Mouse (Mus musculus) gastrocnemius, postnatal 10 days (tissue): ENCODE data around the gene BC005537. TPM values are rescaled to one million over a fixed set of nuclear protein-coding genes. Genes with fewer than 3 reads are reported as not detected.
"Not testable (repeated sequence)": the region's sequence is repeated elsewhere in the genome, so short reads cannot be mapped to it uniquely, and the experiment has no call there.

Experiments
- DNase-seq: peaks from one replicate; pipeline ENCODE4 v3.0.0; 2021; ENCODE audit warnings: mixed read lengths
- total RNA-seq, 2 experiments: library from RNA; stranded (reverse); gene quantifications; 2 replicates each; pipeline ENCODE4 v1.2.3; 2021

The BC005537 gene
- total RNA-seq, 2 experiments from 2014 or later: 61.1 to 71.3 TPM

- peak; percentile 31 for DNase-seq
These were observed 1.4 kb upstream of the BC005537 start for GRCm38 (mm10) chr13:24799925-24800673.

- DNase-seq: peak; percentile 91
These were observed 666 bp upstream of the BC005537 start for GRCm38 (mm10) chr13:24800674-24801307.

- DNase-seq: peak; percentile 18
These were observed 754 bp downstream of the BC005537 start for GRCm38 (mm10) chr13:24802131-24802691.

GRCm38 (mm10) chr13:24803196-24803595, 1.7 kb downstream of the BC005537 start:
- no peak for DNase-seq

- DNase-seq: no peak
These were observed 4.6 kb downstream of the BC005537 start for GRCm38 (mm10) chr13:24806079-24806478.

- no peak for DNase-seq
These were observed 11.1 kb downstream of the BC005537 start for GRCm38 (mm10) chr13:24812521-24812920.

- DNase-seq: no peak
These were observed 13.2 kb downstream of the BC005537 start for GRCm38 (mm10) chr13:24814616-24815015.

- no peak for DNase-seq
These were observed 15.0 kb downstream of the BC005537 start for GRCm38 (mm10) chr13:24816125-24817092.

- DNase-seq: no peak
These were observed 18.5 kb downstream of the BC005537 start for GRCm38 (mm10) chr13:24819931-24820330.

GRCm38 (mm10) chr13:24822663-24823343, 21.3 kb downstream of the BC005537 start:
- DNase-seq: no peak

- DNase-seq: no peak
These were observed 23.2 kb downstream of the BC005537 start for GRCm38 (mm10) chr13:24824647-24825046.

GRCm38 (mm10) chr13:24825587-24825986, 24.1 kb downstream of the BC005537 start:
- no peak for DNase-seq

- DNase-seq: no peak
These were observed 24.7 kb downstream of the BC005537 start for GRCm38 (mm10) chr13:24826116-24826515.

- DNase-seq: no peak
These were observed 29.4 kb downstream of the BC005537 start for GRCm38 (mm10) chr13:24830756-24831352.

- DNase-seq: peak; percentile 95
These were observed 30.1 kb downstream of the BC005537 start, which contains the start of the genes Acot13 and Tdp2 for GRCm38 (mm10) chr13:24831353-24832130. TSS of gene Acot13 (minus strand) at chr13:24831540. TSS of gene Tdp2 (plus strand) at chr13:24831679.

- DNase-seq: no peak
These were observed 30.8 kb downstream of the BC005537 start for GRCm38 (mm10) chr13:24832131-24832810.

GRCm38 (mm10) chr13:24832811-24833155, 31.3 kb downstream of the BC005537 start:
- no peak for DNase-seq

- DNase-seq: not testable (repeated sequence)
These were observed 36.3 kb downstream of the BC005537 start for GRCm38 (mm10) chr13:24837765-24838164.

- DNase-seq: no peak
These were observed 38.4 kb downstream of the BC005537 start for GRCm38 (mm10) chr13:24839831-24840230.

- no peak for DNase-seq
These were observed 40.2 kb downstream of the BC005537 start for GRCm38 (mm10) chr13:24841702-24842101.
